Mouse (Mus musculus) left cerebral cortex, postnatal 10 days (tissue): ENCODE results near the gene Olfr148. TPM values are rescaled to one million over a fixed set of nuclear protein-coding genes. Genes with fewer than 3 reads are reported as not detected.

Experiments used
- total RNA-seq, 2 experiments: library from RNA; stranded (reverse); gene quantifications; 2 replicates each; pipeline ENCODE4 v1.2.3; 2021

The Olfr148 gene
- total RNA-seq, 2 experiments from 2014 or later: not detected

Other genes starting within 250 kb of the Olfr148 start
- not detected for gene Olfr951, start 223.2 kb upstream of the Olfr148 start, total RNA-seq
- not detected for gene Olfr952, start 183.5 kb upstream of the Olfr148 start, total RNA-seq
- gene Olfr954, start 154.0 kb upstream of the Olfr148 start, total RNA-seq: not detected
- not detected for gene Olfr955, start 138.7 kb upstream of the Olfr148 start, total RNA-seq
- not detected for gene Olfr44, start 116.7 kb upstream of the Olfr148 start, total RNA-seq
- not detected for gene Olfr957, start 94.8 kb upstream of the Olfr148 start, total RNA-seq
- gene Olfr958, start 56.6 kb upstream of the Olfr148 start, total RNA-seq: not detected
- not detected for gene Olfr959, start 35.1 kb upstream of the Olfr148 start, total RNA-seq
- 10 to 100 TPM; 21.0 to 26.1 TPM for gene AW551984, start 6.3 kb upstream of the Olfr148 start, total RNA-seq
- not detected for gene Olfr960, start 10.7 kb downstream of the Olfr148 start, total RNA-seq
- gene Olfr961, start 34.4 kb downstream of the Olfr148 start, total RNA-seq: not detected
- not detected for gene Olfr963, start 56.5 kb downstream of the Olfr148 start, total RNA-seq
- not detected for gene Olfr149, start 96.5 kb downstream of the Olfr148 start, total RNA-seq
- not detected for gene Olfr965, start 100.7 kb downstream of the Olfr148 start, total RNA-seq
- gene Olfr150, start 120.3 kb downstream of the Olfr148 start, total RNA-seq: not detected
- gene Olfr967, start 135.6 kb downstream of the Olfr148 start, total RNA-seq: not detected
- not detected for gene Olfr968, start 172.6 kb downstream of the Olfr148 start, total RNA-seq
- gene Olfr969, start 180.3 kb downstream of the Olfr148 start, total RNA-seq: not detected
- not detected for gene Olfr970, start 198.2 kb downstream of the Olfr148 start, total RNA-seq
- gene Olfr971, start 226.2 kb downstream of the Olfr148 start, total RNA-seq: not detected